Mouse (Mus musculus): ENCODE results near the gene Prg3. TPM values are rescaled to one million over a fixed set of nuclear protein-coding genes. Genes with fewer than 3 reads are reported as not detected.

Gene Prg3
- polyA plus RNA-seq (2012; rRNA removed) = not detected in 2 replicates

GRCm38 (mm10) chr2:84987930-84988329, at the start of gene Prg3:
TSS of gene Prg3 (plus strand) at chr2:84988215.

GRCm38 (mm10) chr2:84980188-84980587, 7.8 kb upstream of the Prg3 start, which contains the start of gene Prg2:
TSS of gene Prg2 (plus strand) at chr2:84980461.

GRCm38 (mm10) chr2:85037047-85038026, 49.3 kb downstream of the Prg3 start, which contains the start of the genes Ssrp1 and P2rx3:
TSS of gene Ssrp1 (plus strand) at chr2:85037234.
TSS of gene P2rx3 (minus strand) at chr2:85037462.

Other genes starting within 250 kb of the Prg3 start
- 0.98 and 1.3 TPM in 2 replicates for gene Gm19426, start 244.6 kb upstream of the Prg3 start, polyA plus RNA-seq (2012; rRNA removed)
- gene Serping1, start 212.8 kb upstream of the Prg3 start, polyA plus RNA-seq (2012; rRNA removed) = 298 and 361 TPM in 2 replicates
- 18.7 and 23.7 TPM in 2 replicates for gene Ube2l6, start 189.4 kb upstream of the Prg3 start, polyA plus RNA-seq (2012; rRNA removed)
- not detected in 2 replicates for gene Smtnl1, start 165.6 kb upstream of the Prg3 start, polyA plus RNA-seq (2012; rRNA removed)
- 42.6 and 54.8 TPM in 2 replicates for gene Timm10, start 161.2 kb upstream of the Prg3 start, polyA plus RNA-seq (2012; rRNA removed)
- 14.3 and 15.2 TPM in 2 replicates for gene Slc43a1, start 149.4 kb upstream of the Prg3 start, polyA plus RNA-seq (2012; rRNA removed)
- 12.0 and 16.9 TPM in 2 replicates for gene Rtn4rl2, start 101.5 kb upstream of the Prg3 start, polyA plus RNA-seq (2012; rRNA removed)
- 55.2 and 61.6 TPM in 2 replicates for gene Slc43a3, start 51.6 kb upstream of the Prg3 start, polyA plus RNA-seq (2012; rRNA removed)
- 0.18 TPM in 1 of 2 replicates, not detected in the other for gene Prg2, start 7.8 kb upstream of the Prg3 start, polyA plus RNA-seq (2012; rRNA removed)
- gene Ssrp1, start 49.0 kb downstream of the Prg3 start, polyA plus RNA-seq (2012; rRNA removed) = 129 and 183 TPM in 2 replicates
- gene P2rx3, start 49.2 kb downstream of the Prg3 start, polyA plus RNA-seq (2012; rRNA removed) = 0.37 and 0.50 TPM in 2 replicates
- 95.3 and 109 TPM in 2 replicates for gene Tnks1bp1, start 59.8 kb downstream of the Prg3 start, polyA plus RNA-seq (2012; rRNA removed)
- gene Aplnr, start 148.0 kb downstream of the Prg3 start, polyA plus RNA-seq (2012; rRNA removed) = 27.2 and 30.1 TPM in 2 replicates
- gene Lrrc55, start 209.0 kb downstream of the Prg3 start, polyA plus RNA-seq (2012; rRNA removed) = 3.6 and 4.4 TPM in 2 replicates

All from ovary, adult 2 months (tissue).